Mouse (Mus musculus) lung, embryonic 14.5 days (tissue): ENCODE data around the gene Nop9. TPM values are rescaled to one million over a fixed set of nuclear protein-coding genes. Genes with fewer than 3 reads are reported as not detected.
"Not testable (repeated sequence)": the region's sequence is repeated elsewhere in the genome, so short reads cannot be mapped to it uniquely, and the experiment has no call there.

Experiments
- ATAC-seq: fragments of 200-750 bp; cut with Nextera tagmentation; 2 replicates; pipeline ENCODE4 v1.8.0; 2017; ENCODE audit warnings: mild to moderate bottlenecking, moderate TSS enrichment, moderate library complexity; ENCODE audit not compliant: insufficient read depth
- DNase-seq: peaks from one replicate; pipeline ENCODE4 v3.0.0-alpha.2; 2015
- H3K27ac ChIP-seq: fragments of 300-500 bp; sonication (generic); 2 replicates; pipeline ENCODE4 v1.5.1; 2014; ENCODE audit warnings: low read depth, mild to moderate bottlenecking, moderate library complexity
- H3K27me3 ChIP-seq: fragments of 300-500 bp; sonication (generic); 2 replicates; pipeline ENCODE4 v1.6.1; 2014; ENCODE audit warnings: low read length, control low read depth; ENCODE audit not compliant: insufficient read depth
- H3K36me3 ChIP-seq: fragments of 300-500 bp; sonication (generic); 2 replicates; pipeline ENCODE4 v1.6.1; 2014; ENCODE audit warnings: control low read depth; ENCODE audit not compliant: insufficient read depth
- H3K4me1 ChIP-seq: fragments of 300-500 bp; sonication (generic); 2 replicates; pipeline ENCODE4 v1.6.1; 2014; ENCODE audit warnings: antibody characterized with exemption, control low read depth; ENCODE audit not compliant: insufficient read depth
- H3K4me2 ChIP-seq: fragments of 300-500 bp; sonication (generic); 2 replicates; pipeline ENCODE4 v1.6.1; 2014; ENCODE audit warnings: mild to moderate bottlenecking
- H3K4me3 ChIP-seq: fragments of 300-500 bp; sonication (generic); 2 replicates; pipeline ENCODE4 v1.5.1; 2014; ENCODE audit warnings: low read depth, low read length
- H3K9ac ChIP-seq: fragments of 300-500 bp; sonication (generic); 2 replicates; pipeline ENCODE4 v1.6.1; 2014
- H3K9me3 ChIP-seq: fragments of 300-500 bp; sonication (generic); 2 replicates; pipeline ENCODE4 v1.6.1; 2016; ENCODE audit warnings: low read depth, low read length, control low read depth
- CTCF ChIP-seq: IDR thresholded peaks from 2 replicates; pipeline ENCODE4 v1.5.1; 2016; ENCODE audit warnings: antibody characterized with exemption, low read depth
- WGBS: fragments of 180-500 bp; shearing (Covaris S2); extraction: QIAGEN DNeasy Blood & Tissue Kit; methylation state at CpG from one replicate; pipeline ENCODE4 v1.1.7; 2014; 5-methylcytosine and 5-hydroxymethylcytosine counted together
- polyA plus RNA-seq: library from polyadenylated mRNA; unstranded; fragments of >200 nt; fragmentation: Nextera tagmentation; extraction: Ambion mirVana; gene quantifications from 2 replicates; pipeline ENCODE4 v1.2.1, GENCODE M21; 2014

The Nop9 gene
- polyA plus RNA-seq, 1 experiment from 2014 or later = 50.6 TPM

DNA sequence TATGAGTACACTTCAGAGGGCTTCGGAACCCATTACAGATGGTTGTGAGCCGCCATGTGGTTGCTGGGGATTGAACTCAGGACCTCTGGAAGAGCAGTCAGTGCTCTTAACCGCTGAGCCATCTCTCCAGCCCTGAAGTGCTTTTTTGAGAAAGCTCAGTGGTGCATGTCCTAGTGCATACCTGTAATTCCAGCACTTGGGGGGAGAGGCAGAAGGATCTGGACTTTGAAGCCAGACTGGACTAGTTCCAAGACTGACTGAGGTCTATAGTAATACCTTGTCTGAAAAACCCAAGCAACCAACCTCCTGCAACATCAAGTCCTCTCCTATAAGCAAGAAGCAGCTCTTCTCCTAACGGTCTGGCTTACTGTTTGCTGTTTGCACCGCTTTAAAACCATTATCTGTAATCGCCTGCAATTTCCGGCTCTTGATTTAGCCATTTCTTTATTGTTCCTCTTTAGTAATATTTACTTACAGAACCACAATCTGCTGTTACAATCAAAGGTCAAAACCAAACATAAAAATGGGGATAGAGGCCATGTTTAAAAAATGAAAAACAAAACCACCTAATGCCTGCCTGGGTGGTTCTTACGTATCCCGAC lies 8.3 kb upstream of the Nop9 start:
- no peak for DNase-seq
- Histone ChIP-seq H3K9ac (no peak overlapping the region), H3K4me1 (no peaks in the 10 kb centered on the region), H3K4me2 (no peak overlapping the region), H3K9me3 (no peaks in the 10 kb centered on the region), H3K4me3 (no peak overlapping the region), H3K27ac (no peak overlapping the region), H3K36me3 (peaks cover 29% of the 10 kb centered on the region), H3K27me3 (no peaks in the 10 kb centered on the region)
- 83% methylated on average over 9 of the region's 9 CpGs for WGBS
- TF ChIP-seq CTCF = no peak
- ATAC-seq = no peak

DNA sequence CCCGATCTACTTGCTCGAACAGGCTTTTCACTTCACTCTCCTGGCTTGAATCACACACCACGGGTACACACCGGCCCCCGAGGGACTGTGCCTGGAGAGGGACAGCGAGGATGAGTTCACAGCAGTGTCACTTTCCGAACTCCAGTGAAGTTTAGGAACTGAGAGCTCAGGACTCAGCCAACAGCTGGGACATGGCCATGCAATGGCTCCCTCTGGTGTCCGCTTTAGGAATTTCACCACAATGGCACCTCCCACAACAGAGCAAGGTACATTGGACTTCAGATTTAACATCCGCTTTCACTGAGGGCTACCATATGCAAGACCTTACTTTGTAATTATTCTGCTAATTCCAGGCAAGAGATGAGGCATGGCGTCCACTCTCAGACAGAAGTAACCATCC lies 1.8 kb upstream of the Nop9 start:
- ATAC-seq = peak; percentile 71

DNA sequence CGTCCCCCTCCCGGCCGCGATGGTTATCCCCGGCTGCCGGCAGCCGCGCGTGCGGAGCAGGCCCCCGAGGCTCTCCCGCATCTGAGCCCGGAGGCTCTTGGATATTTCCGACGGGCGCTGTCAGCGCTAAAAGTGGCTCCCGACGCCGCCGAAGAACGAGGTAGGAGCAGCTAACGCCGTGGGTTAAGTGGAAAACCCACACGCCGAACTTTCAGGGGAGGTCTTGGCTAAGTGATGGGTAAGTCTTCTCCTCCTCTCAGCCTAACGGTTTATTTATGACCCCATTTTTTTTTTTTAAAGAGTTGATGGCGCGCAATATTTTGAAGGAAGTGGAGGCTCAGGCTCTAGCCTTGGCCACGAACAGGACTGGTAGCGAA lies 356 bp downstream of the Nop9 start:
- TF ChIP-seq CTCF = no peak
- H3K36me3 ChIP-seq = peaks cover 52% of the 10 kb centered on the region
- no peaks in the 10 kb centered on the region for H3K27me3 ChIP-seq
- DNase-seq (no peak), ATAC-seq (no peak; the same call in 1 of the 2 replicates)
- peak overlapping the region; percentile 98 for H3K4me2 ChIP-seq
- no peaks in the 10 kb centered on the region for H3K9me3 ChIP-seq
- peak overlapping the region; percentile 93 for H3K4me3 ChIP-seq
- peak overlapping the region; percentile 24; the same call in 1 of the 2 replicates for H3K27ac ChIP-seq
- WGBS = 0% methylated on average over 31 of the region's 31 CpGs
- H3K4me1 ChIP-seq = peaks cover 7% of the 10 kb centered on the region; the same call in 1 of the 2 replicates
- H3K9ac ChIP-seq = peak overlapping the region; percentile 82

More for the DNA sequence above, 1.8 kb upstream of the Nop9 start:
- peak; percentile 96 for DNase-seq
- Histone ChIP-seq H3K27me3 (no peaks in the 10 kb centered on the region), H3K9me3 (no peaks in the 10 kb centered on the region), H3K4me1 (peaks cover 7% of the 10 kb centered on the region; the same call in 1 of the 2 replicates), H3K27ac (no peak overlapping the region), H3K9ac (no peak overlapping the region), H3K4me2 (peak overlapping the region; percentile 35), H3K4me3 (0 out of 2 replicates have a peak overlapping the region, but pooled peaks have one; percentile 8), H3K36me3 (peaks cover 51% of the 10 kb centered on the region)
- 17% methylated on average over 10 of the region's 10 CpGs for WGBS
- peak; percentile 98 for TF ChIP-seq CTCF

DNA sequence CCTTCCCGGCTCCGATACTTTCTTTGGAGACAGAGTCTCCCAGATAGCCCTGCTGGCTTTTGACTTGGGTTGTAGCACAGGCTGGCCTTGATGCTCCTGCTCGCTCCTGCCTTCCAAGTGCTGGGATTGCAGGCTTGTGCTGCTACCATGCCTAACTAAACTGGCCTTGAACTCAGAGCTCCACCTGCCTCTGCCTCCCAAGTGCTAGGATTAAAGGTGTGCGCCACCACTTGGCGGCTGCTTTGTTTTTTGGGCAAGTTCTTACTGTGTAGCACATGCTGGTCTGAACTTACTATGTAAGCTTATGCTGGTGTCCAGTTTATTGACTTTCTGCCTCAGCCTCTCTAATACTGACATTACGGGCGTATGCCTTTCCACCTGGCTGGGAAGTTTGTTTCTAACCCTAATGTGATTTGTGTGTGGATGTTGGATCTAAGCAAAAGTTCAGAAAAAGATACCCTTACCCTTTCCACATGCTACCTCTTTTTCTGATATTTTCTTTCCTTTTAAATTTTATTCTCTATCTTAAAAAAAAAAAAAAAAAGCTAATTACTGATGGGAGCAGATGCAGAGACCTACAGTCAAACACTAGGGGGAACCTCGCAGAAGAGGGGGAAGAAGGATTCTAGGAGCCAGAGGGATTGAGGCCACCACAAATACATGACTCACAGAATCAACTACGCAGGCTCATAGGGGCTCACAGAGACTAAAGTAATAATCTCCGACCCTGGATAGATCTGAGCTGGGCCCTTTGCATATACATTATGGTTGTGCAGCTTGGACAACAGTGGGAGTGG lies 1.8 kb downstream of the Nop9 start:
- peaks cover 7% of the 10 kb centered on the region; the same call in 1 of the 2 replicates for H3K4me1 ChIP-seq
- no peak for TF ChIP-seq CTCF
- no peak for ATAC-seq
- 85% methylated on average over 10 of the region's 10 CpGs for WGBS
- peak overlapping the region; percentile 93 for H3K4me3 ChIP-seq
- peaks cover 55% of the 10 kb centered on the region for H3K36me3 ChIP-seq
- no peaks in the 10 kb centered on the region for H3K9me3 ChIP-seq
- peak overlapping the region; percentile 98 for H3K4me2 ChIP-seq
- H3K27ac ChIP-seq = no peak overlapping the region
- H3K27me3 ChIP-seq = no peaks in the 10 kb centered on the region
- DNase-seq = no peak
- H3K9ac ChIP-seq = no peak overlapping the region

DNA sequence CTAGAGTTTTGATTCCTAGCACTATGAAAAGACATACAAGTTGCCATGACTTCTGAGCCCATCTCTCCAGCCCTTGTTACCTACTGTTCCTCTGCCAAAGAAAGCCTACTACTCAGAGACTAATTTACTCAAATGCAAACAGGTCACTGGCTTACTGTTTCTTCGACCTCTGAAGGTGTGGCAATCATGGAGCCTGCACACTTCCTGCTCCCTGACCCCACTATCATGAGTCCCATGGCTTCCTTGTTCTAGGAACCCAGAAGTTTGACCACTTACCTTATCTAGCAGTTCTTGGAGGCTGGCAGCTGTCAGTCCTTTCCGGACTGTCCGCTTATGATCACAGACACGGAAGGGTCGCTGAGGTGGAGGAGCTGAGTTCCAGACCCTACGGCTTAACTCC lies 12.1 kb downstream of the Nop9 start:
- Histone ChIP-seq H3K4me3 (no peak overlapping the region), H3K4me2 (no peak overlapping the region), H3K27me3 (peaks cover 11% of the 10 kb centered on the region), H3K36me3 (peaks cover 40% of the 10 kb centered on the region), H3K4me1 (no peaks in the 10 kb centered on the region), H3K9me3 (no peaks in the 10 kb centered on the region), H3K27ac (no peak overlapping the region), H3K9ac (no peak overlapping the region)
- no peak for TF ChIP-seq CTCF
- ATAC-seq (no peak), DNase-seq (no peak)
- WGBS = 60% methylated on average over 6 of the region's 6 CpGs

DNA sequence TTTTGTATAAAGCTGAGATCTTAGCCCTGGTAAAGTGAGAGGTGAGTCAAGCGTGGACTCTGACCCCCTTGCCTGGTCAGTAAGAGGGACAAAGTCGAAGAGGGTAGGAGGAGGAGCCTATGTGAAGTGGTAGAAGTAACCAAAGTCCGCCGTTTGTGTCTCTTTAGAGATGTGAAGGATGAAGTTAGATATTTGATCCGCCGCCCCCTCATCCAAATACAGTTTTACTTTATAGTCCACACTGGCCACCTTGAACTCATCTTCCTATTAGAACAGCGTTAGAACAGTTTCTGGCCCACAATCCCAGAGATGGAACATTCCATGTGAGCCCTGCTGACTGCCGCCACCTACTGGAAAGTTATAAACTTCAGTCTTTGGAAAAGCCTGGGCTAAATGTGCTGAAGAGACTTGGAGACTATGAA lies 12.9 kb downstream of the Nop9 start, which contains the start of gene Cideb:
Cideb (minus strand) TSS at position 96 of the 422 bp plus-strand sequence.
- Histone ChIP-seq H3K9ac (no peak within 1 kb of the TSS), H3K4me1 (0 out of 2 replicates have a peak, but pooled peaks cover 5% of the 10 kb centered on the region), H3K36me3 (peaks cover 32% of the 10 kb centered on the region), H3K27me3 (peaks cover 11% of the 10 kb centered on the region), H3K4me2 (peak within 1 kb of the TSS; percentile 23), H3K9me3 (no peaks in the 10 kb centered on the region), H3K4me3 (no peak within 1 kb of the TSS), H3K27ac (no peak within 1 kb of the TSS)
- 12% methylated on average over 8 of the region's 8 CpGs for WGBS
- no peak for ATAC-seq
- DNase-seq = peak; percentile 91
- TF ChIP-seq CTCF = peak; percentile 73

DNA sequence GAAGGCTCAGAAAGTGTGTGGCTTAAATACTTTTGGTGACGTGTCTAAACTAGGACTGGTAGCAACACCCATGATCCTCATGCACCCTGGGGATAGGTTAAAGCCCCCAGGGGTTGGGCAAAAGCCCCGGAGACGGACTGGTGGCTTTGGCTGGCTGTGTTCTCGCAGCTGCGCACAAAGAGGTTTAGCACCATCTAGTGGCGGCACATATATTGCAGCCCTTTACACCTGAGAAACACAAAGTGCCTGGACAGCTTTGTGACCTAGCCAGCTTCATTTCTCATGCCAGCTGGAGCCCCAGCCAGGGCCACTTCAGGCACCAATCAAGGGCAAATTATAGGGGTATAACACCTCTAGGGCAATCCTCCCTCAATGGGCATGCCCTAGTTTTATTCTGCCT lies 14.7 kb downstream of the Nop9 start:
- WGBS = under 1% methylated on average over 6 of the region's 6 CpGs
- ATAC-seq = peak; percentile 11; the same call in 1 of the 2 replicates
- TF ChIP-seq CTCF = peak; percentile 80

More for the DNA sequence above, 14.7 kb downstream of the Nop9 start:
- H3K36me3 ChIP-seq = peaks cover 14% of the 10 kb centered on the region
- H3K9ac ChIP-seq = 0 out of 2 replicates have a peak overlapping the region, but pooled peaks have one; percentile 2
- not testable (repeated sequence) for H3K27ac ChIP-seq, H3K9me3 ChIP-seq, H3K4me1 ChIP-seq
- H3K27me3 ChIP-seq = peaks cover 17% of the 10 kb centered on the region
- peak overlapping the region; percentile 44 for H3K4me2 ChIP-seq
- DNase-seq = peak; percentile 94
- peak overlapping the region; percentile 5; the same call in 1 of the 2 replicates for H3K4me3 ChIP-seq
